Mouse (Mus musculus): ENCODE results near the gene Il25.

DNA sequence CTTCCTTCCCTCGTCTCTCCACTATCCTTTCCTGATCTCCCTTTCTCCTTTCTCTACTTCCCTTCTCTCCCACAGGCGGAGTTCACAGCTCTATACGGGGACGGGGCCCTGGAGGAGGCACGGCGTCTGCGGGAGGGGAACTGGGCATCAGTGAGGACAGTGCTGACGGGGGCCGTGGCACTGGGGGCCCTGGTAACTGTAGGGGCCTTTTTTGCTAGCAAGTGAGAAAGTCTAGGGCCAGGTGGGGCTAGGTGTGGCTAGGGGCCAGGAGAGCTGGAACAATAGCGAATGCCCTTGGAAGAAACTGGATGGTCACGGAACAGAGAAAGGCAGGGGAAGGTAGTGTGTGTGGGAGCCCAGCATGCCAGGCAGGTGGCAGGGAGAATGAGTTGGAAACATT is 47.2 kb upstream of the Il25 start:
- TF ChIP-seq POLR2A (IDR thresholded peaks at IDR 0.05; ENCODE audit: borderline replicate concordance, control insufficient read depth, low read depth, low read length): no peak
- TF ChIP-seq CTCF (IDR thresholded peaks at IDR 0.05; ENCODE audit: control insufficient read depth, insufficient read depth, low read length): no peak
